Mouse (Mus musculus) lung, postnatal 0 days (tissue): ENCODE measurements around the gene Acsbg2. TPM values are rescaled to one million over a fixed set of nuclear protein-coding genes. Genes with fewer than 3 reads are reported as not detected.
A peak's percentile ranks its signal among the peaks of the same experiment; 100 is the strongest.
"Not testable (repeated sequence)": the region's sequence is repeated elsewhere in the genome, so short reads cannot be mapped to it uniquely, and the experiment has no call there.

Experiments used
- ATAC-seq: fragments of 200-750 bp; cut with Nextera tagmentation; 2 replicates; pipeline ENCODE4 v1.8.0; 2017; ENCODE audit warnings: moderate library complexity
- DNase-seq: peaks from one replicate; pipeline ENCODE4 v3.0.0-alpha.2; 2016; ENCODE audit warnings: low spot score
- H3K27ac ChIP-seq: fragments of 300-500 bp; sonication (generic); 2 replicates; pipeline ENCODE4 v1.5.1; 2014; ENCODE audit warnings: antibody characterized with exemption, mild to moderate bottlenecking, low read length, mixed read lengths
- H3K27me3 ChIP-seq: fragments of 300-500 bp; sonication (generic); replicated peaks from 2 replicates; pipeline ENCODE4 v1.6.1; 2014; ENCODE audit warnings: low read length, mixed read lengths; ENCODE audit not compliant: insufficient read depth
- H3K36me3 ChIP-seq: fragments of 300-500 bp; sonication (generic); 2 replicates; pipeline ENCODE4 v1.6.1; 2014; ENCODE audit warnings: low read length, mixed read lengths; ENCODE audit not compliant: insufficient read depth
- H3K4me1 ChIP-seq: fragments of 300-500 bp; sonication (generic); 2 replicates; pipeline ENCODE4 v1.6.1; 2014; ENCODE audit warnings: antibody characterized with exemption, low read depth, low read length, mixed read lengths; ENCODE audit not compliant: insufficient read depth
- H3K4me2 ChIP-seq: fragments of 300-500 bp; sonication (generic); replicated peaks from 2 replicates; pipeline ENCODE4 v1.6.1; 2014; ENCODE audit warnings: low read depth, mild to moderate bottlenecking, low read length, moderate library complexity, mixed read lengths
- H3K4me3 ChIP-seq: fragments of 300-500 bp; sonication (generic); 2 replicates; pipeline ENCODE4 v1.5.1; 2014; ENCODE audit warnings: low read depth, low read length
- H3K9ac ChIP-seq: fragments of 300-500 bp; sonication (generic); replicated peaks from 2 replicates; pipeline ENCODE4 v1.6.1; 2014; ENCODE audit warnings: low read depth, mild to moderate bottlenecking
- H3K9me3 ChIP-seq: fragments of 300-500 bp; sonication (generic); 2 replicates; pipeline ENCODE4 v1.6.1; 2016; ENCODE audit warnings: low read length, mixed read lengths
- CTCF ChIP-seq: IDR thresholded peaks from 2 replicates; pipeline ENCODE4 v1.5.1; 2016; ENCODE audit warnings: antibody characterized with exemption, mild to moderate bottlenecking
- EP300 ChIP-seq: IDR thresholded peaks from 2 replicates; pipeline ENCODE4 v1.6.1; 2016; ENCODE audit warnings: antibody characterized with exemption, mild to moderate bottlenecking, control low read depth
- WGBS: fragments of 180-500 bp; shearing (Covaris S2); extraction: QIAGEN DNeasy Blood & Tissue Kit; methylation state at CpG from one replicate; pipeline ENCODE4 v1.1.7; 2014; 5-methylcytosine and 5-hydroxymethylcytosine counted together
- polyA plus RNA-seq: library from polyadenylated mRNA; unstranded; fragments of >200 nt; fragmentation: Nextera tagmentation; extraction: Ambion mirVana; gene quantifications from 2 replicates; pipeline ENCODE4 v1.2.1, GENCODE M21; 2015

Gene Acsbg2
- not detected in 2 replicates for polyA plus RNA-seq

DNA sequence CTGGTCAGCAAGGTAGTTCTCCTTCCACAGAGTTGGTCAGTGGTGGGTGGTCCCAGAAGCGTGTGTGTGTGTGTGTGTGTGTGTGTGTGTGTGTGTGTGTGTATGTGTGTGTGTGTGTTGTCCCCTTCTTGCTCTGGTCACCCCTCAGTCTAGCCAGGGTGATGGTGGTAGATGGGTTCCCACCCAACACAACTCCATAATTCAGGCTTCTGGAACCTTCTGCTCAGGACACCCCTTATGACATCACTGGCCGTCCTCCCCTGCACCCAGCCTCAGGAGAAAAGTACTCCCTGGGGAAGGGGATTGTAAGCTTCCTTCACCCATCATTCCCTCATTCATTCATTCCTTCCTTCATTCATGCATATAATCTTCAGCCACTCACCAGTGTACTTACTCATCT is at the start of gene Acsbg2:
TSS of gene Acsbg2 (minus strand) at position 211 of the 400 bp plus-strand sequence.
- H3K4me3 ChIP-seq, result no peak within 1 kb of the TSS
- H3K9ac ChIP-seq, result no peak within 1 kb of the TSS
- ATAC-seq, result no peak
- no peak for DNase-seq
- H3K4me2 ChIP-seq, result no peak within 1 kb of the TSS
- no peak for TF ChIP-seq EP300
- no peak for TF ChIP-seq CTCF
- H3K9me3 ChIP-seq, result no peaks in the 10 kb centered on the region
- WGBS, result 95% methylated on average over 2 of the region's 2 CpGs
- no peak within 1 kb of the TSS for H3K27ac ChIP-seq
- H3K4me1 ChIP-seq, result no peaks in the 10 kb centered on the region
- H3K36me3 ChIP-seq, result no peaks in the 10 kb centered on the region
- H3K27me3 ChIP-seq, result no peaks in the 10 kb centered on the region

- ATAC-seq, result peak; percentile 94
- 67% methylated on average over 3 of the region's 3 CpGs for WGBS
- TF ChIP-seq EP300, result no peak
- no peak for TF ChIP-seq CTCF
- Histone ChIP-seq H3K4me3 (no peak overlapping the region), H3K9ac (no peak overlapping the region), H3K27ac (no peak overlapping the region), H3K4me1 (no peaks in the 10 kb centered on the region), H3K9me3 (no peaks in the 10 kb centered on the region), H3K27me3 (no peaks in the 10 kb centered on the region), H3K36me3 (0 out of 2 replicates have a peak, but pooled peaks cover 4% of the 10 kb centered on the region), H3K4me2 (no peak overlapping the region)
- peak; percentile 65 for DNase-seq
Measured at GRCm38 (mm10) chr17:56919725-56920124, 45.5 kb upstream of the Acsbg2 start.

GRCm38 (mm10) chr17:56917166-56917565 is 42.9 kb upstream of the Acsbg2 start:
- H3K27ac ChIP-seq, result no peak overlapping the region
- ATAC-seq, result no peak
- H3K4me1 ChIP-seq, result no peaks in the 10 kb centered on the region
- H3K9ac ChIP-seq, result no peak overlapping the region
- H3K4me2 ChIP-seq, result no peak overlapping the region
- H3K9me3 ChIP-seq, result no peaks in the 10 kb centered on the region
- H3K36me3 ChIP-seq, result 0 out of 2 replicates have a peak, but pooled peaks cover 5% of the 10 kb centered on the region
- H3K4me3 ChIP-seq, result no peak overlapping the region
- no peaks in the 10 kb centered on the region for H3K27me3 ChIP-seq
- 74% methylated on average over 2 of the region's 2 CpGs for WGBS
- no peak for TF ChIP-seq CTCF
- no peak for TF ChIP-seq EP300
- DNase-seq, result no peak

- ATAC-seq, result no peak
- H3K36me3 ChIP-seq, result 0 out of 2 replicates have a peak, but pooled peaks cover 5% of the 10 kb centered on the region
Measured at GRCm38 (mm10) chr17:56913444-56913843, 39.2 kb upstream of the Acsbg2 start.

GRCm38 (mm10) chr17:56913023-56913422 is 38.8 kb upstream of the Acsbg2 start:
- Histone ChIP-seq H3K27ac (no peak overlapping the region), H3K27me3 (no peaks in the 10 kb centered on the region), H3K4me3 (no peak overlapping the region), H3K4me1 (peaks cover 4% of the 10 kb centered on the region; the same call in 1 of the 2 replicates), H3K36me3 (0 out of 2 replicates have a peak, but pooled peaks cover 5% of the 10 kb centered on the region), H3K4me2 (no peak overlapping the region), H3K9me3 (no peaks in the 10 kb centered on the region), H3K9ac (no peak overlapping the region)
- ATAC-seq, result no peak
- WGBS, result 71% methylated on average over 3 of the region's 3 CpGs
- no peak for DNase-seq
- no peak for TF ChIP-seq CTCF
- no peak for TF ChIP-seq EP300

More at GRCm38 (mm10) chr17:56913444-56913843, 39.2 kb upstream of the Acsbg2 start:
- no peak overlapping the region for H3K4me2 ChIP-seq
- no peak for TF ChIP-seq EP300
- TF ChIP-seq CTCF, result no peak
- H3K27me3 ChIP-seq, result no peaks in the 10 kb centered on the region
- no peaks in the 10 kb centered on the region for H3K9me3 ChIP-seq
- DNase-seq, result no peak
- H3K27ac ChIP-seq, result no peak overlapping the region
- H3K9ac ChIP-seq, result no peak overlapping the region
- no peak overlapping the region for H3K4me3 ChIP-seq
- H3K4me1 ChIP-seq, result peaks cover under 1% of the 10 kb centered on the region; the same call in 1 of the 2 replicates

- H3K27ac ChIP-seq, result peak overlapping the region; percentile 32; the same call in 1 of the 2 replicates
- TF ChIP-seq EP300 (0 out of 2 replicates have a peak, but pooled peaks have one; percentile 12), CTCF (peak; percentile 40)
- H3K4me1 ChIP-seq, result peaks cover 19% of the 10 kb centered on the region
- H3K4me3 ChIP-seq, H3K9me3 ChIP-seq, H3K27me3 ChIP-seq, H3K9ac ChIP-seq, H3K36me3 ChIP-seq, H3K4me2 ChIP-seq: not testable (repeated sequence)
- ATAC-seq, result peak; percentile 20
- 76% methylated on average over 2 of the region's 2 CpGs for WGBS
- peak; percentile 53 for DNase-seq
Measured at GRCm38 (mm10) chr17:56909764-56910163, 35.5 kb upstream of the Acsbg2 start.
